Mouse (Mus musculus): ENCODE results near the gene Hoxd9.

Gene Hoxd9

DNA sequence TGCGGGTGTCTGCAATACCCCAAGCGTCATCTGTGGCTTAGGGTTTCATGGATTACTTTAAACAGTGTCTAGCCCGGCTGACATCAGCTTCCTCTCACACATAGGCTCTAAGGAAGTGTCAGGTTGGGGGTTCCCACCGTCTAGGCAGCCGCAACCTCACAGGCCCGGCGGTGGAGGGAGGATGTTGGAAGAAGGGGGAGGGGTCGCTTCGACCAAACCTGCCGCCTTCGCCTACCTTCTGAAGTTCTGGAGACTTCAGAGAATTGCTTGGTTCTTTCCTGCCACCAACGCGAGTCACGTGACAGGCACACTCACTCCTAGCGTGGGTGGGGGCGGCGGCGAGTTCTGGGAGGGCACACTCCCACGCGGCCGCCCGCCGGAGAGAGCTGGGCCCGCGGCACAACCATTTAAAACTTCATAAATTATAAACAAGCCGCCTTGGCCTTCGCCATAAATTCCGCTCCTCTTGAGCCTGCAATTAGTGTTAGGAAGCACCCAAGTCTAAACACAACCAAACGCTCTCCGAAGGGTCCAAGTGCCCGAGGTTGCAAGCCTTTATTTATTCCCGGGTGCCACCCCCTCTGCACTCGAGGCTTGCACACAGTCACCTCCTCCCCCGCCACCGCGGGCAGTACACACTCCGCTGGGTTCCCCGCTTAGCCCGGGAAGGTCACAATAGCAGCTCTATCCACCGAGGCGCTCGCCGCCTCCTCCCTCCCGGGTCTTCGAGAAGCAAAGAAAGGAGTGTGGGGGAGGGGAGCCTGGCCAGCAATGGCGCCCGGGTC is 52.0 kb downstream of the Hoxd9 start:
- DNase-seq (ENCODE audit: extremely low spot score): peak; percentile 88
